Mouse (Mus musculus) limb, embryonic 15.5 days (tissue): Measurements from ENCODE around the gene Yaf2. TPM values are rescaled to one million over a fixed set of nuclear protein-coding genes. Genes with fewer than 3 reads are reported as not detected.
A peak's percentile ranks its signal among the peaks of the same experiment; 100 is the strongest.
"Not testable (repeated sequence)": the region's sequence is repeated elsewhere in the genome, so short reads cannot be mapped to it uniquely, and the experiment has no call there.

ENCODE experiments used
- ATAC-seq: fragments of 200-750 bp; cut with Nextera tagmentation; 2 replicates; pipeline ENCODE4 v1.8.0; 2017; ENCODE audit warnings: low read depth, moderate TSS enrichment; ENCODE audit not compliant: insufficient number of reproducible peaks, low FRiP score, low TSS enrichment
- H3K27ac ChIP-seq: fragments of 300-500 bp; sonication (generic); 2 replicates; pipeline ENCODE4 v1.5.1; 2015; ENCODE audit warnings: moderate library complexity, mild to moderate bottlenecking, inconsistent platforms
- H3K27me3 ChIP-seq: fragments of 300-500 bp; sonication (generic); 2 replicates; pipeline ENCODE4 v1.6.1; 2015; ENCODE audit warnings: inconsistent platforms
- H3K36me3 ChIP-seq: fragments of 300-500 bp; sonication (generic); 2 replicates; pipeline ENCODE4 v1.6.1; 2015; ENCODE audit warnings: inconsistent platforms
- H3K4me1 ChIP-seq: fragments of 300-500 bp; sonication (generic); 2 replicates; pipeline ENCODE4 v1.6.1; 2015; ENCODE audit warnings: inconsistent platforms
- H3K4me2 ChIP-seq: fragments of 300-500 bp; sonication (generic); 2 replicates; pipeline ENCODE4 v1.6.1; 2015; ENCODE audit warnings: mild to moderate bottlenecking, inconsistent platforms
- H3K4me3 ChIP-seq: fragments of 300-500 bp; sonication (generic); 2 replicates; pipeline ENCODE4 v1.5.1; 2015; ENCODE audit warnings: mild to moderate bottlenecking, inconsistent platforms
- H3K9ac ChIP-seq: fragments of 300-500 bp; sonication (generic); 2 replicates; pipeline ENCODE4 v1.6.1; 2015; ENCODE audit warnings: inconsistent platforms
- H3K9me3 ChIP-seq: fragments of 300-500 bp; sonication (generic); 2 replicates; pipeline ENCODE4 v1.6.1; 2016; ENCODE audit warnings: inconsistent platforms
- WGBS: fragments of 180-500 bp; shearing (Covaris S2); methylation state at CpG from one replicate; pipeline ENCODE4 v1.1.7; 2015; 5-methylcytosine and 5-hydroxymethylcytosine counted together
- polyA plus RNA-seq: library from polyadenylated mRNA; unstranded; fragments of >200 nt; fragmentation: Nextera tagmentation; extraction: Ambion mirVana; gene quantifications from 2 replicates; pipeline ENCODE4 v1.2.1, GENCODE M21; 2015

The Yaf2 gene
- polyA plus RNA-seq, 1 experiment from 2014 or later: 58.6 TPM

DNA sequence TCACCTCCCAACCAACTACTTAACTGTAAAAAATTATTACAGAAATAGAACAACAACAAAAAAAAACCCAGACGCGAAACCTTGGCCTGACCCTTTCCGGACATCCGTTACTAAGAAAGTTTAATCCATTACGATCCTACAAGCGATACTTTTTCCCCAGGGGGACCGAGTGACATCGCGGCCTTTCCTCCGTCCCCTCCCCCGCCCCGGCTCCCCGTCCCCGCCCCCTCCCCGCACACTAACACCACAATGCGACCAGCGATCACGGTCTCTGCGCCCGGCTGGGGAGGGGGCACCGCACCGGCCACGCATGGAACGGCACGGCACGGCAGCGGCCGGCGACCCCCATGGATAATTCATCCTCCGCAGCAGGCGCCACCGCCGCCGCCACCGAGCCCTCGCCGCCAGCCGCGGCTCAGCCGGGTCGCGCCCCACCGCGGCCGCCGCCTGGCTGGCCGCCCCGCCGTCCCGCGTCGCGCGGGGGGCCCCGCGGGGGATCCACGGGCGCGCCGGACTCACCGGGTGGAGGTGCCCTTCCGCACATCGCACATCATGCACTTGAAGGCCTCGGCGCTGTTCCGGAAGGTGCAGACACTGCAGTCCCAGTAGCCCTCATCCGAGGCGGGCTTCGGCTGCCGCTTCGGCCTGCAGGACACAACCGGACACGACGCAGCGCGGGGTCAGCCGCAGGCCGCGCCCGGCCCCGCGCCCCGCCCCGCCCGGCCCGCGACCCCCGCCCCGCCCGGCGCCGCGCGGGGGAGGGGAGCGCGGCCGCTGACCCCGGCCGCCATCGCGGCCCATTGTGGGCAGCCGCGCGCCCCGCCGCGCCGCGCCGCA lies 696 bp downstream of the Yaf2 start:
- under 1% methylated on average over 73 of the region's 110 CpGs for WGBS
- Histone ChIP-seq H3K4me3 (peak overlapping the region; percentile 88), H3K4me2 (peak overlapping the region; percentile 90), H3K9me3 (no peaks in the 10 kb centered on the region), H3K27ac (peak overlapping the region; percentile 90), H3K36me3 (no peaks in the 10 kb centered on the region; the same call in 1 of the 2 replicates), H3K4me1 (peaks cover 7% of the 10 kb centered on the region), H3K27me3 (no peaks in the 10 kb centered on the region), H3K9ac (peak overlapping the region; percentile 86)
- ATAC-seq: peak; percentile 30; the same call in 1 of the 2 replicates

- peaks cover 6% of the 10 kb centered on the region; the same call in 1 of the 2 replicates for H3K36me3 ChIP-seq
- H3K4me1 ChIP-seq: no peaks in the 10 kb centered on the region
- WGBS: 90% methylated on average over 11 of the region's 11 CpGs
- no peak overlapping the region for H3K4me3 ChIP-seq
- no peak overlapping the region for H3K9ac ChIP-seq
- H3K27me3 ChIP-seq: no peaks in the 10 kb centered on the region
- H3K9me3 ChIP-seq: no peaks in the 10 kb centered on the region
- H3K27ac ChIP-seq: no peak overlapping the region
- no peak overlapping the region for H3K4me2 ChIP-seq
- no peak for ATAC-seq
Measured at GRCm38 (mm10) chr15:93331256-93331655, 5.5 kb downstream of the Yaf2 start.

GRCm38 (mm10) chr15:93327235-93327634 lies 9.5 kb downstream of the Yaf2 start:
- ATAC-seq: no peak
- H3K27ac ChIP-seq: no peak overlapping the region
- H3K4me2 ChIP-seq: no peak overlapping the region
- 65% methylated on average over 3 of the region's 3 CpGs for WGBS
- H3K27me3 ChIP-seq: no peaks in the 10 kb centered on the region
- 0 out of 2 replicates have a peak, but pooled peaks cover 6% of the 10 kb centered on the region for H3K36me3 ChIP-seq
- H3K4me1 ChIP-seq: no peaks in the 10 kb centered on the region
- H3K9ac ChIP-seq: no peak overlapping the region
- H3K9me3 ChIP-seq: no peaks in the 10 kb centered on the region
- H3K4me3 ChIP-seq: no peak overlapping the region

- no peaks in the 10 kb centered on the region for H3K9me3 ChIP-seq
- 62% methylated on average over 10 of the region's 10 CpGs for WGBS
- no peak overlapping the region for H3K9ac ChIP-seq
- H3K4me2 ChIP-seq: no peak overlapping the region
- H3K4me1 ChIP-seq: no peaks in the 10 kb centered on the region
- H3K27ac ChIP-seq: no peak overlapping the region
- H3K36me3 ChIP-seq: 0 out of 2 replicates have a peak, but pooled peaks cover 6% of the 10 kb centered on the region
- ATAC-seq: no peak
- H3K4me3 ChIP-seq: no peak overlapping the region
- no peaks in the 10 kb centered on the region for H3K27me3 ChIP-seq
Measured at GRCm38 (mm10) chr15:93326651-93327050, 10.1 kb downstream of the Yaf2 start.

DNA sequence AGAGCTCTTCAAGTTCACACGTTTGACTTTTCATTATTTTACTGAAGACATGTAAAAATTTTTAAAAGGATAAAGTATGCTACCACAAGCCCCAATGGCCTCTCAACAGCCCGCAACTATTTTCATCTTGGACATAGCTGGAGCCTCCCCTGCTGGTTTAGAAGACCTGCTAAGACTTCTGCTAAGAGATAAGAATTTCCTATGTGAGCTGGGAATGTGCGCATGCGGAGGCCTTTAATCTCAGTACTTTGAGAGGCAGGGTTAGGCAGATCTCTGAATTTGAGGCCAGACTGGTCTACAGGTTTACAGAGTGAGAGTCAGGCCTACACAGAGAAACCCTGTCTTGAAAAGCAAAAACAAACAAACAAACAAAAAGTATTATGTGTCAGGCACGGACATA lies 11.4 kb downstream of the Yaf2 start:
- Histone ChIP-seq H3K4me2 (no peak overlapping the region), H3K4me1 (no peaks in the 10 kb centered on the region), H3K27me3 (no peaks in the 10 kb centered on the region), H3K9me3 (no peaks in the 10 kb centered on the region), H3K27ac (no peak overlapping the region), H3K9ac (no peak overlapping the region), H3K4me3 (no peak overlapping the region), H3K36me3 (0 out of 2 replicates have a peak, but pooled peaks cover 6% of the 10 kb centered on the region)
- no peak for ATAC-seq
- 73% methylated on average over 5 of the region's 5 CpGs for WGBS

GRCm38 (mm10) chr15:93318781-93319180 lies 18.0 kb downstream of the Yaf2 start:
- H3K9me3 ChIP-seq: no peaks in the 10 kb centered on the region
- no peak for ATAC-seq
- H3K4me3 ChIP-seq: no peak overlapping the region
- H3K9ac ChIP-seq: no peak overlapping the region
- H3K4me1 ChIP-seq: no peaks in the 10 kb centered on the region
- WGBS: 86% methylated on average over 1 of the region's 1 CpGs
- H3K36me3 ChIP-seq: no peaks in the 10 kb centered on the region
- no peaks in the 10 kb centered on the region for H3K27me3 ChIP-seq
- no peak overlapping the region for H3K4me2 ChIP-seq
- H3K27ac ChIP-seq: no peak overlapping the region

DNA sequence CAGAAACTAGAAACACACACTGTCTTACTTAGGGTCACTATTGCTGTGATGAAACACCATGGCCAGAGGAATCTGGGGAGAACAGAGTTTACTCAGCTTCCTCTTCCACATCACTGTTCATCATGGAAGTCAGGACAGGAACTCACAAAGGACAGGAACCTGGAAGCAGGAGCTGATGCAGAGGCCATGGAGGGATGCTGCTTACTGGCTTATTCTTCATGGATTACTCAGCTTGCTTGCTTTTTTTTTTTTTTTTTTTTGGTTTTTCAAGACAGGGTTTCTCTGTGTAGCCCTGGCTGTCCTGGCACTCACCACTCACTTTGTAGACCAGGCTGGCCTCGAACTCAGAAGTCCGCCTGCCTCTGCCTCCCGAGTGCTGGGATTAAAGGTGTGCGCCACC lies 26.4 kb downstream of the Yaf2 start:
- H3K36me3 ChIP-seq, H3K4me1 ChIP-seq, H3K9ac ChIP-seq, H3K4me2 ChIP-seq, H3K27ac ChIP-seq, H3K9me3 ChIP-seq, H3K27me3 ChIP-seq, ATAC-seq, H3K4me3 ChIP-seq: not testable (repeated sequence)
- 92% methylated on average over 4 of the region's 4 CpGs for WGBS

- H3K27me3 ChIP-seq: no peaks in the 10 kb centered on the region
- no peaks in the 10 kb centered on the region for H3K36me3 ChIP-seq
- H3K9me3 ChIP-seq: no peaks in the 10 kb centered on the region
- no peak overlapping the region for H3K4me2 ChIP-seq
- no peak overlapping the region for H3K27ac ChIP-seq
- no peaks in the 10 kb centered on the region for H3K4me1 ChIP-seq
- no peak overlapping the region for H3K9ac ChIP-seq
- WGBS: 83% methylated on average over 2 of the region's 2 CpGs
- ATAC-seq: no peak
- H3K4me3 ChIP-seq: no peak overlapping the region
Measured at GRCm38 (mm10) chr15:93298197-93298596, 38.5 kb downstream of the Yaf2 start.

DNA sequence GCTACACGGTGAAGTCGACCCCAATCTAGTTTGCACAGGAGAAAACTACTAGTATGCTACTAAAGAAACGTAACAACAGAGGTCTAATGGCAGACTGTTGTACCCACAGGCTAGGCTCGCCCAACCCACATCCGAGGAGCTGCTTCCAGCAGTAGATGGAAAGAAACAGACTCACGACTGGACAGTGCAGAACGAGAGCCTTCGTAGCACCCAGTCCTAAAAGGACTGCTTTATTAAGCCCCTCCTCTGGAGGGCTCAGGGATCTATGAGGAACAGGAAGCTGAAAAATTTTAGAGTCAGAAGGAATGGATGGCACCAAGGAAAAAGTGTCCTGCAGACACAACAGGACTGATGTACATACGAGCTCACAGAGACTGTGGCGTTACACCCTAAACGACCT lies 42.3 kb downstream of the Yaf2 start:
- Histone ChIP-seq H3K9ac (no peak overlapping the region), H3K9me3 (no peaks in the 10 kb centered on the region), H3K36me3 (peaks cover 4% of the 10 kb centered on the region; the same call in 1 of the 2 replicates), H3K4me2 (no peak overlapping the region), H3K27me3 (no peaks in the 10 kb centered on the region), H3K4me3 (no peak overlapping the region), H3K27ac (no peak overlapping the region), H3K4me1 (no peaks in the 10 kb centered on the region)
- ATAC-seq: no peak
- WGBS: 74% methylated on average over 11 of the region's 11 CpGs

GRCm38 (mm10) chr15:93288321-93288720 lies 48.4 kb downstream of the Yaf2 start:
- Histone ChIP-seq H3K27me3 (no peaks in the 10 kb centered on the region), H3K9ac (no peak overlapping the region), H3K4me1 (no peaks in the 10 kb centered on the region; the same call in 1 of the 2 replicates), H3K27ac (no peak overlapping the region), H3K4me3 (no peak overlapping the region), H3K36me3 (peaks cover 19% of the 10 kb centered on the region; the same call in 1 of the 2 replicates), H3K9me3 (no peaks in the 10 kb centered on the region), H3K4me2 (no peak overlapping the region)
- WGBS: 88% methylated on average over 4 of the region's 4 CpGs
- ATAC-seq: no peak

DNA sequence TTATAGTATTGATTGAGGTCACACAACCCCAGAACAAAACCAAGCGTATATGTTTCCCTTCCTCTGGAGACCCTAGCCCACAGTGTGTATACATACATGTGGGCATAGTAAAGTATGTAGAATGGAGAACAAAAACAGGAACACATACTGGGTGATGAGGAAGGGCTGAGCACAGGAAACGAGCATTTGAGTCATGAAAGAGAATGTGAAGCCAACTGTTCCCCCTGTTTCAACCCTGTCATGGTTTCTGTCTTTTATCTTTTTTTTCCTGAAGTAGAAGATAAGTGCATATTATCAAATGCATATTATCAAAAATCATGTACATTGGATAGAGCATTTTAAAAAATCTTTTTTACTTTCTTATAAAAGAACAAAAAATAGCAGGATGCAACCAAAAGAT lies 49.1 kb downstream of the Yaf2 start:
- no peak overlapping the region for H3K4me2 ChIP-seq
- H3K36me3 ChIP-seq: peaks cover 19% of the 10 kb centered on the region; the same call in 1 of the 2 replicates
- ATAC-seq: no peak
- no peak overlapping the region for H3K4me3 ChIP-seq
- no peak overlapping the region for H3K9ac ChIP-seq
- no peaks in the 10 kb centered on the region for H3K27me3 ChIP-seq
- H3K4me1 ChIP-seq: no peaks in the 10 kb centered on the region; the same call in 1 of the 2 replicates
- 71% methylated on average over 2 of the region's 2 CpGs for WGBS
- H3K9me3 ChIP-seq: no peaks in the 10 kb centered on the region
- no peak overlapping the region for H3K27ac ChIP-seq

DNA sequence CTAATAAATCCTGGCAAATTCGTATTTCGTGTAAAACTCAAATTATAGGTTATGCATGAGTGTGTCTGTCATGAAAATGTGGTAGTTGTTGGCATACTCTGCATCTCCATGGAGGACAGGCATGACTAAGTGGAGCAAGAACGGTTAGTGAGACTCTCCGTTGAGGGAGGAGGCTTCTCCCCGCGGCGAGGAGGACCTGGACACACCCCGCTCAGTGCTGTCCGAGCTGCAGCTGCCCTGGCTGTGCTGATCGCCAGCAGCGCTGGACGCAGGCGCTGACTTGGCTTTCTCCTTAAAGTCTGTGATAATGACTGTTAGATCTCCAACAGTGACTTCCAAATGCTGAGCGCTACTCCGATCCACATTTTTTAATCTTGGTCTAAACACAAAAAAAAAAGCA lies 51.5 kb downstream of the Yaf2 start:
- no peaks in the 10 kb centered on the region for H3K9me3 ChIP-seq

More for the DNA sequence above, 51.5 kb downstream of the Yaf2 start:
- 79% methylated on average over 15 of the region's 15 CpGs for WGBS
- Histone ChIP-seq H3K36me3 (peaks cover 28% of the 10 kb centered on the region), H3K4me3 (no peak overlapping the region), H3K4me1 (no peaks in the 10 kb centered on the region; the same call in 1 of the 2 replicates), H3K9ac (no peak overlapping the region), H3K27me3 (no peaks in the 10 kb centered on the region), H3K27ac (no peak overlapping the region), H3K4me2 (no peak overlapping the region)
- no peak for ATAC-seq
